Mouse (Mus musculus) embryo, embryonic 11.5 days (tissue): ENCODE data around the gene Ranbp3.
"Not testable (repeated sequence)": the region's sequence is repeated elsewhere in the genome, so short reads cannot be mapped to it uniquely, and the experiment has no call there.

Experiments used
- DNase-seq: peaks from one replicate; pipeline ENCODE4 v3.0.0-alpha.2; 2012; ENCODE audit warnings: low read depth, low spot score

Gene Ranbp3

DNA sequence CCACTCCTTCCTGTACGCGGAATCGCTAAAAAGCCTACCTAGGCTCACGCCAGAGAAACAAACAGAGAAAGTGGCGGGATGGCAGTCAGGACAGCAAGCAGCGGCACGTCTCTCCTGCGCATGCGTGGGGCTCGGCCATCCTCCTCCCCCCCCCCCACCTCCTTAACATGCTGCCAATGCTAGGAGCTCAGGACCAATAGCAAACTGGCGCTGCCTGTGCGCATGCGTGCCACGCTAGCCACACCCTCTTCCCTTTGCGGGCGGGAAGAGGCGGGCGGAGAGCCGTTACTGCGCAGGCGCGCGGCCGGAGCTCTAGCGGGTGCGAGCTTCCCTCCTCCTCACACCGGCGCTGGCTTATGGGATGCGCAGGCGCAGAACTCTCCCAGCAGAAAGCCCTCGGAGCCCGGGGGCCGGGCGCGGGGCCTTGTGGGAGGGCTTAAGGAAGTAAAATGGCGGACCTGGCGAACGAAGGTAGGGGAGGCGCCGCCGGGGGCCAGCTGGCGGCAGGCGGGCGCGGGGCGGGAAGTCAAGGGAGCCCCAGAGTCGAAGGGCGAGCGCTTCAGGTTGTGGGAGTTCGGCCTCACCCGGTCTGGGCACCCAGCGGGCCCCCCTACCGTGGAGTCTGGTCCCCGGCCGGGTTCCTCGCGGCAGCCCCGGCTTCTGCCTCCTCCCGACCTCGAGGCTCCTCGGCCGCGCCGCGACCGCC lies at the start of gene Ranbp3:
Gene Ranbp3, plus strand, starts transcription at position 354 of the 706 bp plus-strand sequence.
- peak; percentile 99 for DNase-seq

DNA sequence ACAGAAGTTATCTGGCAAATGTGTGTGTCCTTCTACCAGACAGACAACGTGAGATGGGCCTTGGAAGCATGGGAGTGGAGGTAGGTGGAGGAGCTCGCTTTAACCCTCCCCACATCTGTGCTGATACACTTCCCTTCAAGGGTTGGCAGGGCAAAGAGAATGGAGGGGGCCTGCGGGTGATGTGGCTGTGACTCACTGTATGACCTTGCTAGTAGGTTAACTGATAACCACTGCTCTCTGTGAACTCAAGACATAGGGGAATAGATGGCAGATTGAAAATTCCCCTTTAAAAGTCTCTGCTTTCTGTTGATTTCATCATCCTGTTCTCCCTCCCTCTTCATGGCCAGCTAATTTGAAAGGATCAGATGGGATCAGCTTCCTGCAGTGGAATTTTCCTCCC lies 47.6 kb upstream of the Ranbp3 start:
- DNase-seq: no peak

DNA sequence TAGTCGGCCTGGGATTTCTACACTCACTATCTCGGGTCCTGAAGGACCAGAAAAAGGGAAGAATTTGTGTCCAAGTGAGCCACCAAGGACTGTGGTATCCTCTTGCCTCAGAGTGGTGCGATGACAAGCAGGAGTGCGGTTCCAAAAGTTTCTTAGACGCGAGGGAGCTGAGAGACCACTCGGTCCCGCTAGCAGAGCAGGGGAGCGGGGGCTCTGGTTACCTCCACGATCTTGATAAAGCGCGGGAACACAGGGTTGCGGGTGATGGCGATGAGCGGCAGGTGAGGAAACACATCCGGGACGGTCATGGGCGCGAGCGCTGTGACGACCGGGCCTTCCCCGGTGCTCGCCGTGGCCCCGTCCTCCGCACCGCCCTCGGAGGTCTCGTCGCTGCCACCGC lies 46.8 kb upstream of the Ranbp3 start:
- DNase-seq: no peak

DNA sequence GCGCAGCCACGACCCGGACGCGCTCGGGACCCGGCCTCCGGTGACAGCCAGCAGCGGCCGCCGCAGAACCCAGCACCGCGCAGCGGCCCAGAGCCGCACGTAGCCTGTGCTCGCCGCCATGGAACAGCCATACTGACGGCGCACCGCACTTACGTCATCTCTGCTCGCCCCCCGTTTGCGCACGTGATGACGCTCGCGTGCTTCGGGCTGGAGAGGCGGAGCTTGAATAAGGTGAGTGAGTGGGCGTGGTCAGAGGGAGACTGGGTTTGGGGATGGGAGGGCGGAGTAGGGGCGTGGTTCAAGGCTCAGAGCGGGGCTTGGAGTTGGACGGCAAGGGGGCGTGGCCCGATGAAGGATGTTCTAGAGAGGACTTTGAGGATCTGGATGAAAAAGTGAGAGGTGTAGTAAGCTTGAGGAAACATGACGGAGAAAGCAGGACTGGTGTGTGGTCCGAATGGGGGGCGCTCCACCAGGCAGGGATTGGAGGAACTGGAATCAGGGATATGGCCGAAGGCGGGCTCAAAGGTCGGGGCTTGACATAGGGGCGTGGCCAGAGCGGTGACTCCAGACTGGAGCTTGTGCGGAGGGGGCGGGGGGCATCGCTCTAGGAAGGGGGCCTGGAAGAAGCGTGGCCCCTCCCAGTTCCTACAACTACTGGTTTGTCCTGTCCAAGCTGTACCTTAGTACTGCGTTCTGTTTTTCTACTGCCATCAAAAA lies 46.2 kb upstream of the Ranbp3 start, which contains the start of gene Lonp1:
Gene Lonp1, minus strand, starts transcription at position 134 of the 717 bp plus-strand sequence.
- DNase-seq: peak; percentile 99

DNA sequence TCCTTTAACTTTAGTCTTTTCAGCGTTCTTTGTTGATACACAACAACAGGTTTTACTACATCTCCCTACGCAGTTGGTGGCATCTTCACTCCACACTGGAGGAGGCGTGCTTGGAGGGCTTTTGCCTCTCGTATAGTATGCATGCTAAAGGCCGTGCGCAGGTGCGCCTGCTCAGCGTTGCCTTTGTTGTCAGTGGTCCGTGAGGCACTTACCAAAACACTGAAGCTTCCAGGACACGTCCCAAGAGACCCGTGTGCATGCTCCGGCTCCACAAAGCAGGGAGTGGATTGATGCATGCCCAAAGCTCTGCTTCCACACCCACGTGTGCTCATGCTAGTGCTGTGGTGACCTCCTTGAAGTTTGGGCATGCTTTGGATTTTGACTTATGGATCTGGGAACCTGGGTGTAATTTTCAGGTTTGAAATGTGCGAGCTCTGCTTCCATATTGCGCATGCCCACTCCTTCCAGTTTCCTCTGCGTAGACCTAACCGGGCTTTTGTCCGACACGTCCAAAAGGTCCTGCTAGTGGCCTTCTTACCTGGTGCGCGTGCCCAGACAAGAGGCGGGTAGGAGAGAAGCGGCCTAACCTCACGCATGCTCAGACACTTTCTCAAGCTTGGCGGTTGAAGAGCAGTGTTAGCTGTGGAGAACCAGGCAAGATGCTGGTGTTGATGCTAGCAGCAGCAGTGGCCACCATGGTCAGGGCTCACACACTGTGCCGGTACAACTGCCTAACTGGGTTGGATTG lies 45.4 kb upstream of the Ranbp3 start, which contains the start of gene Catsperd:
Gene Catsperd, plus strand, starts transcription at position 614 of the 748 bp plus-strand sequence.
- no peak for DNase-seq

DNA sequence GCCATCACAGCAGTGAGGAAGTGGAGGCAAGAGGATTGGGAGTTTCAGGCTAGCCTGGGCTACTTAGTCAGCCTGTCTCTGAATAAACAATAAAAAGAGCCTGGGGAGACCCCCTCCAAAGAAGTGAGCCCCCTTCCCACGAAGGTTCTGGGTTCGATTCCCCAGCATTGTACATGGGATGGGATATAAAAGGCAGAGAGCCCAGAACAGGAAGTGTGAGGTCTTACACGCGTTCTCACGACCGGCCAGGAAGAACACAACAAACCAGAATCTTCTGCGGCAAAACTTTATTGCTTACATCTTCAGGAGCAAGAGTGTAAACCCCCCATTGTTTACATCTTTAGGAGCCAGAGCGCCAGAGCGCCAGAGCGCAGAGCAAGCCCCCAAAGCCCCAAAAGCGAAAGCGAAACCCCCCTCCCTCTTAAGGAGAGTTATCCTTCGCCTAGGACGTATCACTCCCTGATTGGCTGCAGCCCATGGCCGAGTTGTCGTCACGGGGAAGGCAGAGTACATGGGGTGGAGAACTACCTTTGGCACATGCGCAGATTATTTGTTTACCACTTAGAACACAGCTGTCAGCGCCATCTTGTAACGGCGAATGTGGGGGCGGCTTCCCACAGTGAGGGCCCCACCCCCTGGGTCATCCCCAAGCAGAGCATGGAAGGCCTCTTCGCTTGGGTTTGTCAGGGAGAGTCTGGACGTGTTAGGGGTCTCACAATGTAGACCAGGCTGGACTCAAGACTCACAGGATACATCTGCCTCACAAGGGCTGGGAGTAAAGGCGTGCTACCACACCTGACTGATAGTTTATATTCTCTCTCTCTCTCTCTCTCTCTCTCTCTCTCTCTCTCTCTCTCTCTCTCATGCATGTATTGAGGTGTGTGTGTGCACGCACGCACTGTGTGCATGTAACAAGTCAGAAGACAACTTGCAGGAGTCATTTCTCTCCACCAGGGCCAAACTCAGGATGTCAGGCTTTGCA lies 43.0 kb upstream of the Ranbp3 start:
- not testable (repeated sequence) for DNase-seq

DNA sequence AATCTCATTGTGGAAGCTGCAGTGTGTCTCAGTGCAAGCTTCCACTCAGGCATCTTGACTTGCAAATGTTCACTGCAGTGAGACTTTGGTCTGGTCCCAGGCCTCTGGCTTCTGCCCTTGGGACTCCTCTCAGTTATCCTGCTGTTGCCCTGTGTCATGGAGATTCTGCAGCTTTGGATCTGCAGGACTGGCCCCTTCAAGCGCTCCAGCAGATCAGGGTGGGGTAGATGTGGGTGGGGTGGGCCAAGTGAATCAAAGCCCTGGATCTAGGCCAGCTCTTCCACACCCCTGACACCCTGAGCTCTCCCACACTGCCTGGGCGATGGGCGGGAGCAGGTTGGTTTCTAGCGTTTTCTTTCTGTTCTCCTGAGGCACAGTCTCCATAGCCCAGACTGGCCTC lies 41.3 kb upstream of the Ranbp3 start:
- no peak for DNase-seq

DNA sequence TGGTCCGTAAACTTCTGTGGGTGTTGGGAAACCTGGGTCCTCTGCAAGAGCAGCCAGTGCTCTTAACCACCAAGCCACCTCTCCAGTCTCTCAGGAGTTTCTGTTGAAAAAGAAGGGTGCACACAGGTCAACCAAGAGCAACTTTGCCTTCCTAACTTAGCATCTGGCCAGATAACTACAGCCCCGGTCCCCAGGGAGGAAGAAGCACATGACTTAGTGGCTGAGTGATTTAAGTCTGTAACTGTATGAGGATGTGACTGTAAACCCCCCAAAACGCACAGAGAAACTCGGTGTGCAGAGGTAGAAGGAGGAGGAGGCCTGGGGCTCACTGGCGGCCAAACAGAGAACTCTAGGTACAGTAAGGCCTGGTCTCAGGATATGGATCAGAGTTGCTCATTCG lies 39.1 kb upstream of the Ranbp3 start:
- no peak for DNase-seq

DNA sequence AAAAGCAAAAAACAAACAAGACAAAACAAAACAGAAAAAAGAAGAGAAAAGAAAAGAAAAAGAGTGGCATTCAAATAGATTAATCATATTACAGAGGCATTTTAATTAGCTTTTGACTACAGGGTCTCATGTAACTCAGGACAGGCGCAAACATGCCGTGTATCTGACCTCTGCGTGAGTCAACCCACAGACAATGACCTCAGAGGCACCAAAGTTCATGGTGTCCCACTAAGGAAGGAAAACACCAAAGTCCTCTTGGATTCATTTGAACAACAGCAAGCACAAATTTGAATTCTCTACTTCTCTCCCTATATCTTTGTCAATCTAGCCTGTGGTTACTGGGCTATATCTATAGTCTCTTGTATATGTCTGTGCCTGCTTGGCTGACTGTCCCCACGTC lies 29.9 kb upstream of the Ranbp3 start:
- no peak for DNase-seq

DNA sequence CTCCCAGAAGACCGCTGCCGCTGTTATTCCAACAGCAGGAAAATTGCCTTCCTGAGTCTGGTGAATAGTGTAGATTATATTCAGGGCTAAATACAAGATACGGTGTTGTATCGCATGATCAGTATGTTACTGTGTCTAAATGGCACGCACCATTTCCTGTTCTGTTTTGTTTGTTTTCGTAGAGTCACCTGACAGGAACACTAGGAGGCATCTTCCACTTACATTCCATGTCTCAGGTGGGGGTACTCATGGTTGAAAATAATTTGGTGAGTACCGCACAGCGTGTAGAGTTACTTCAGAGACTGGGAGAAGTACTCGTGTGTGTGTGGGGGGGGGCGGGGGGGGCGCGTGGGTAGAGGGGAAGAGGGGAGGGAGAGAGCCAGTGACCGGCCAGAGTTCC lies 25.5 kb upstream of the Ranbp3 start:
- DNase-seq: no peak

DNA sequence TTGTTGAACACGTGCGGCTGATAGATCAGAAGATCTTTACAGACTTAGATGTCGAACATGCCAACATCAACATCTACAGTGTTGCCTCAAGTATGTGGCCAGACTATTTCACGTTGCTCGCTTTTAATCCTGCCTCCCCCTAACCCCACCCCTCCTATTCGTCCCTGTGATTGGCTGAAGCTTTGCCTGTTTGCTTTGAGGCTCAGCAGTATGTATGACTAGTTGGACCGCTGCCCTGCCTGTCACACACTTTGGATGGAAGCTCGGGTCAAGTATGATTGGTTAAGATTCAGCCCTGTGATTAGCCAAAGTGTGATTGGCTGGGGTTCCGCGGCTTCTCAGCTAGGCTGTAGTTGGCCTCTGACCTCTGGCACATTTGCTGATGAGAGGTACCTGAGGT lies 21.3 kb upstream of the Ranbp3 start:
- no peak for DNase-seq

DNA sequence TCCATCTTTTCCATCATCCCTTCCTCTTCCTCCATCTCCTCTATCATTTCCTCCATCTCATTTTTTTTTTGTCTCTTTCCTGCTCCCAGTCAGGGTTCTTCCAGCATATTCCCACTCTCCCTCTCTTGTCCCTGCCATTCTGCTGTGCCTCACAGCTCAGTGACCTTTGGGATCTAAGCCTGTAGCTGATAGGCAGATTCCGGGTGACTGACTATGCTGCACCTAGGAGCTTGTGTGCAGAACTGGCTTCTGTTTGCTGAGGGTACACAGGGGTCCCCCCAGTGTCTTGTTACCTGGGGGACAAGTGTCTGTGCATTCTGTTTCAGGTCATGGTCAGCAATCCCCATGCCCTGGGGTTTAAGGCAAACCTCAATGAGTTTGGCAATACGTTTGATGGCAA lies 18.3 kb upstream of the Ranbp3 start:
- no peak for DNase-seq

DNA sequence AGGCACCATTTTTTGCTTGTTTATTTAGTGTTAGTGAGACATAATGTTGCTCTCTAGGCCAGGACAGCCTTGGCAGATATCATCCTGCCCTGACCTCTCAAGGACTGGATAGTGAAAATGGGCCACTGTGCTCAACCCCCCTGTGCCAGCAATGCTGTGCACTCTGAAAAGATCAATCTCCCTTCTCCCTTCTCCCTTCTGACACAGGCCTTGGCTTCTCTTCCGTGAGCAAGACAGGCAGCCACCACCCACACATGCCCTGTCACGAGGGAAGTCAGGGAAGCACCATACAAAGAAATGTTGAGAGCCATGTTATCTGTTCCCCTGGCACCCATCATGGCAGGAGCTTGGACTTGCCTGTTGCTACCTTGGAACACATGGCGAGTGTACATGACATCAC lies 17.8 kb upstream of the Ranbp3 start:
- no peak for DNase-seq

DNA sequence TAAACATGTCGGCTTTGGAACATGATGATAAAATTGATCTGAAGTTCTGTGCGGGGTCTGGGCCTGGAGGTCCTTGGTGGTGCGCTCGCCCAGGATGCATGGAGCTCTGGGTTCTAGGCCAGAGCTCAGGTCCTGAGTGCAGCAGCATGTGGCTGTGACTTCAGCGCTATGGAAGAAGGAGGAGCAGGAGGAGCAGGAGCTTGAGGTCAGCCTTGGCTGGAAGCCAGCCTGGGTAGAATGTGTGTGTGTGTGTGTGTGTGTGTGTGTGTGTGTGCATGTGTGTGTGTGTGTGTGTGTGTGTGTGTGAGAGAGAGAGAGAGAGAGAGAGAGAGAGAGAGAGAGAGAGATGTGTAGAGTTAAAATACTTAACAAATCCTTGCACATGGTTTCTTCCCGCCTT lies 16.9 kb upstream of the Ranbp3 start:
- DNase-seq: no peak

DNA sequence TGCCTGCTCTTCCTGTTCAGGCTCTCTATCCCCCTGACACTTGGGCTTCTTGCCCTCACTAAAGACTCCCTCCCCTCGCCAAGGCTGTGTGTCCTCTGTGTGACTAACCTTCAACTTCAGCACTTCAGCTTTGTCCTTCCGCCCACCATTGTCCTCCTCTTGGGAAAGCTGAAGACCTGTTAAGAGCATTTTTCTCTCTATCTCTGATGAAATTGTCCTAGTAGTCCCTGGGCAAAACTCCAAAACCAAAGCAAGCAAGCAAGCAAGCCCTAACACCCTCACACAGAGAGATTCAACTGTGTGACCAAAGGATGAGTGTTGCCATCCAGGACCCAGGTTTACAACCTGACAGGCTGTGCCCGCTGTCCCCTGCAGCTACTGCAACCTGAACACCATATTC lies 9.4 kb upstream of the Ranbp3 start:
- DNase-seq: no peak

DNA sequence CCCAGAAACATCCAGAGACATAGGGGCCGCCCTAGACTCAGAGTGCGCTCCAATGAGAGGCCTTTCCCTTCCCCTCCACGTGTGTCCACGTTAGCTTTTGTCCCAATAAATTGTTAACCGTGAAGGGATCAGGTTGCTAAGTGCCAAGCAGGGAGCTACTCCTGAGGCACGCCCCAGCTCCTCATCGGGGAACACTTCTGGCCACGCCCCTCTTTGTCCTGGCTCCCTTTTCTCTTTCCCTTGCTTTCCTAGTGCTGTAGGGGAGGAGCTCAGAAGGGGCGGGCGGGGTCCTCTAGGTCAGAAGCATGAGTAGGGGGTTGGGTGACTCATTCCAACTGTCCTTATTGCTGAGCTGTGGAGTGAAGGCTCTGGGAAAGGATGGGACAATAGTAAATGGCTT lies 8.8 kb upstream of the Ranbp3 start:
- peak; percentile 22 for DNase-seq

DNA sequence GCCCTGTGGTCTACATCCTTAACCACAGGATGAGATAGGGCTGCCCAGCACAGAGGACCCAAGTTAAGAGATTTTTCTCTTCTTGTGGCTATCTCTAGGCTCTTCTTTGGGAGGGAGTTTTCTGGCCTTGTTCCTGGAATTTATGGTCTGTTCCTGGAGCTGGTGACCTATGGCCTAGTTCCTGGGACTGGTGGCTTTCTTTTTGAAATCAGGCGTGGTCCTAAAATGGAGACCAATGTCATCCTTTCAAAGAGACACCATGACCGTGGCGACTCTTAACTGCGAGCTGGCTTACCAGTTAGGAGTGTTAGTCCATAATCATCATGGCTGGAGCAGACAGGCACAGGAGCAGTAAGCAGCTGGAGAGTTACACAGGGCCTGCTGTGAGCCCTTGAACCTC lies 6.7 kb upstream of the Ranbp3 start:
- no peak for DNase-seq

DNA sequence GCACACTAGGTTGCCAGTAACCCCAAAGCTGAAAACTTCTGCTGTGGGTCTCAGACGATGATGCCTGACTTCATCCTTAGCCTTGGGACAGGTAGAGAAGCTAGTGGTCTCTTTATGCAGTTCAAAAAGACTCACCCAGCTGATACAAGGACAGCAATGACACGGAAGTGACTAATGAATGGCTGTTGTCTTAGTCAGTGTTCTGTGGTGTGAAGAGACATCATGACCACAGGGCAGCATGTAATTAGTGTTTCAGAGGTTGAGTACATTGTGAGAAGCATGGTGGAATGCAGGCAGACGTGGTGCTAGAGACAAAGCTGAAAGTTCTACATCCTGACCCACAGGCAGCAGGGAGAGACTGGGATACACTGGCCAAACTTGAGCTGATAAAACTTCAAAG lies 5.5 kb upstream of the Ranbp3 start:
- DNase-seq: no peak

DNA sequence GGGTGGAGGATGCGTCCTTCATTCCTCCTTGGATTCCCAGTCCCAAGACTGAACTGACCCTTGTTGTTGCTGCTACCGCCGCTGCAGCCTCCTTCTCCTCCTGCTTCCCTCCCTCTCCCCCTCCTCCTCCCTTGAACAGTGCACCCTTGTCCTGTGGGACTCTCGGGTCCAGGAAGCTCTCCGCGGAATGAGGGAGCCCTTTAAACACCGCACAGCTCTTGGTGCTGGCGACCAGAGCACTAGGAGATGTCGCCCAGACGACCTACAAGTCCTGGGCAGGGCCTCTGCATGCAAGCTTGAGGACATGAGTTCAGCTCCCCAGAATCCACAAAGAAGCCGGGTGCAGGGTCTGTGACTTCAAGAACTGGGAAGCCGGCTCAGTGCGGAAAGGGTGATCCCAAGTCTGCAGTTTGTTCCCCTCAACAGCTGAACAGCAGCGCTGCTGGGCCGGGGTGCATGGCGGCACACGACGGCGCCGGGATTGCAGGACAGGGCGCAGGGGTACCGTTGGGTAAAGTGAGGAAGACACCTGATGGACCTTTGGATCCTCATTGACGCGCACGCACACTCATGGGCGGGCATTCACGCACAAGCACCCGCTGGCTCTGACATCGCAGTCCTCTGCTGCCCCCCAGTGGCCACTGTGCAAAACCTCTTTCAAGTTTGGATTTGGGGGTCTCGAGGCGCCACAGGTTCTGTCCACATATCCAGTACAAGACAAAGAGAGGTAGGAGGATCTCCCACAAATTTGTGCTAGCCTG lies 4.5 kb upstream of the Ranbp3 start:
- peak; percentile 78 for DNase-seq

DNA sequence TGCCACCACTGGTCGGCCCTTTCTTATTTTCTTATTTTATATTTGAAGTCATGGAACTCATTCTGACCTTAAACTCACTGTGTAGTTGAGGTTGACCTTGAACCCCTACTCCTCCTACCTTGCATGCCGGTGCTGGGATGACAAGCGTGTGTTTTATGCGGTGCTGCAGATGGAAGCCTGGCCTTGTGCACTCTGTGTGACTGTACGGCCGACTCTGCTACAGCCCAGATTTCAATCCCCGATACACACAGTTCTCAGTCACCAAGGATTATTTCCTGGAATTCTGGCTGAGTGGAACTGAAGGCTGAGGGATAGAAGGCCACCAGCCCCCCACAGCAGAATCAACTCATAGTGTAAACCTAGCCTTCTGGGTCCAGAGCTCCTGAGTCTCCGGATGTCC lies 3.3 kb upstream of the Ranbp3 start:
- DNase-seq: no peak
